Mouse (Mus musculus) embryo, embryonic 11 days (tissue): ENCODE measurements around the gene Thsd4.

Experiments
- DNase-seq: peaks from one replicate; pipeline ENCODE4 v3.0.0-alpha.2; 2015

The Thsd4 gene

DNA sequence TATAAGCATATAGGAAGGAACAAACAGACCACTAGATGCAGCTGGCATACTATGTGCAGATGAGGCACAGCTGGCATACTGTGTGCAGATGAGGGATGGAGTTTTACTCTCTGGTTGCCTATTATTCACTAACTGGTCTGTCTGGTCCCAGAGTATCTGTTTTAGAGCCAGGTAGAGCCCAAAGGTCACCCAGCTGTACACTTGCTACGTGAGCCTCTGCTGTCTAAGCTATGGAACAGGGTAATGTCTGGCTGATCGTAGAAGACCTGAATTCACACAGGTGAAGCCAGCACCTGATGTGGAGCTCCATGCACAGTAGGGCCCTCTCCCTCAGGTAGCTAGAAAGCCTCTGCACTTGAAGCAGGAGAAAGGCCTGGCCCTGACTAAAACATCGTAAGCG, 5.5 kb downstream of the Thsd4 start:
- no peak for DNase-seq

DNA sequence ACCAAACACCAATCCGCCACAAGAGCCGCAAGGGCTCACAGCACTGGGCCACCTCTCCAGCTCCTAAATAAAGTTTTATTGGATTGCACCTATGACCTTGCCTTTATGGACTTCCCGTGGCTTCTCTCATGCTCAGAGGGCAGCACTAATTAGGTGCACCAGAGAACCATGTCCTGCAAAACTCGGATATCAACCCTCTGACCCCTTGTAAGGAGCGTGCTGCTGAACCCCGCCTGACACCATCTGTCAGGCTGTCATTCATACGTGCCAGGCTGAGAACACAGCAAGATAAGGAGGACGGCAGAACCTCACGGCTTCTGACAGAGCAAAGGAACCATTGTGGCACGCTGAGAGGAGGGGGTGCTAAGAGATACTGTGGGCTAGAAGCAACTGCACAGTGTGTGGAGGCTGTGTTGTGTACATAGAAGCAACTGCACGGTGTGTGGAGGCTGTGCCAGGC, 8.5 kb downstream of the Thsd4 start:
- DNase-seq: peak; percentile 56

DNA sequence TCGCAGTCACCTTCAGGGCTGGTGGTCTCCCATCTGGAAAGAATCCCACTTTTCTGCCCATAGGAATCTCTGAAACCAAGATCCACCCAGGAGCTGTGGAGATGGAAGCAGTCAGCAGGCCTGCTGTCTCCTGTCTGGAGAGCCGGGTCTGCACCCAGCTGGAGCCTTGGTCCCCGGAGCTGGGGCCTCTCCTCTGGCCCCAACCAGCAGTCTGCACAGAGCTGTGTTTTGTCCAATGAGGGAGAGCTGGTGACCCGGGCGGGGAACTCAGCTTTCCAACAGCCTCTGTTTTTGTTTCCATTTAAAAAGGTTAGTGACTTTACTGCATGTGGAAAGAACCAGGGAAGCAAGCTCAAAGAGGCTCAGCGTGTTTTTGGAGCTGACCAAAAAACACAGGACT, 11.0 kb downstream of the Thsd4 start:
- DNase-seq: no peak

DNA sequence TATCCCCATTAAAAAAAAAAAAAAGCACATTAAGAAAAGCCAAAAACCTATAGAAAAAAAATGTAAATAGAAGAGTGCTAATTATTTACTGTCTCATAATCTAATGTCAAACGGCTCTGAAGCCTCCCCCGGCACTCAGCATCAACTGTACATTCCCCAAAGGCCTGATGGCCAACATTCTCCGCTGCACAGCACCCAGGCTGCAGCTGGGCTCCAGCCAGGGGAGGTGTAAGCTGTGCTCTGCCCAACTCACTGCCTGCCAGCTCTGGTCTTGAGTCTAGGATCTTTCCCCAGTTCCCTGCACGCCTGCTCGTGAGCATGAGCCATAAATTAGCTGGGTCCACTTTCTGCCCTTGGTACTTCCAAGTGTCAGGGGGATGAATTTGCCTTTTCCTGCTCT, 15.7 kb downstream of the Thsd4 start:
- DNase-seq: no peak

DNA sequence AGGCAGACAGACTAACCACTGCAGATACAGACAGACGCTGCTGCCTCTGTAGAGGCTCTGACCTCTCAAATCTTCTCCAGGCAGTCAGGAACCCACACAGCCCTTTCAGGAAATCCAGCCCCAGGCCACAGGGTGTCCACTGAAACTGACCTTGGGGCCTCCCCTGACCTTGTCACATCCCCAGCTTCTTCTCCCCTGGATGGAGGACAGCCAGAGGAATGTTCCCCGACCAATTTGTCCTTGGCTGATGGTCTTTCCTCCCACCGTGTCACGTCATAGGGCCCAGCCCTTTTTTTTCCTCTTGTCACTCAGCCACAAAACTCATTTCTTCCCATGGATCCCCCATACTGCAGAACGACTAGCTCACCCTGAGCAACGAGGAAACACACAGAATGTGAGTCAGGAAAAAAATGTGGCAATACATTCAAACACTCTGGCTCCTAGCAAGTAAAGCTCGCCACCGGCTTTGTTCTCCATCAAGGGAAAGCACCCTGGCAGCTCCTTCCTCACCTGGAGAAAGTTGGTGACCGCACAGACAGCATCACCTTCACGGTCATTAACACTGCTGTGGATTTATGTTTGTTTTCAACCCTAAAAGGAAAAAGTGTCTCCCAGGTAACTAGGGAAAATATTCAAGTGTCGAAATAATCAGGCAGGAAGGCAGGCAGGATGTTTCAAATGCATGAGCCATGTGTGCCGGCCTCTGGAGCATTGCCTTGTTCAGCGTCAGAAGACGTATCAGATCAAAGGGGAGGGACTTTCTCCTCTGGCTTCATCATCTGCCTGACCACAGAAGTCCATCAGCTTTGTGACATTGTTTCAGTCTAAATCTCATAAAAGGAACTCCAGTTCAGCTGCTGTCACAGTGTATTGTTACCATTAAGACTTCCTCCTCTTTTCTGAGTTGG, 17.2 kb downstream of the Thsd4 start:
- no peak for DNase-seq

DNA sequence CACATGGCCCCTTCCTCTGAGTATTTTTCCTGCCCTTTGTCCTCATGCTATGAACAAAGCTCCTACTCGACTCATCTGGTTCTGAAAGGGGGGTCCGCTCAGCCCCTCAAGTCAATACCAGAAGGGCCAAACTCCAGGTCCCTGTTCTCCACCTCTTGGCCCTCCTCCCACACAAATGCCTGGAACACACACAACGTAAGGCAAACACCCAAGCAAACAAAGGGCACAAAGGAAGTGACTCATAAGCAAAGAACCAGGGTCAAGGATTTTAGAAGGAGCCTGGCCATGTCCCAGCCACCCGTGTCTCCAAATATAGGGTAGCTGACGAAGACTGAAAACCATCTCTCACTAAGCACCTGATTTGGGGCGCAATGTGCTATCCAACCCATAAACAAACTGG, 19.6 kb downstream of the Thsd4 start:
- no peak for DNase-seq

DNA sequence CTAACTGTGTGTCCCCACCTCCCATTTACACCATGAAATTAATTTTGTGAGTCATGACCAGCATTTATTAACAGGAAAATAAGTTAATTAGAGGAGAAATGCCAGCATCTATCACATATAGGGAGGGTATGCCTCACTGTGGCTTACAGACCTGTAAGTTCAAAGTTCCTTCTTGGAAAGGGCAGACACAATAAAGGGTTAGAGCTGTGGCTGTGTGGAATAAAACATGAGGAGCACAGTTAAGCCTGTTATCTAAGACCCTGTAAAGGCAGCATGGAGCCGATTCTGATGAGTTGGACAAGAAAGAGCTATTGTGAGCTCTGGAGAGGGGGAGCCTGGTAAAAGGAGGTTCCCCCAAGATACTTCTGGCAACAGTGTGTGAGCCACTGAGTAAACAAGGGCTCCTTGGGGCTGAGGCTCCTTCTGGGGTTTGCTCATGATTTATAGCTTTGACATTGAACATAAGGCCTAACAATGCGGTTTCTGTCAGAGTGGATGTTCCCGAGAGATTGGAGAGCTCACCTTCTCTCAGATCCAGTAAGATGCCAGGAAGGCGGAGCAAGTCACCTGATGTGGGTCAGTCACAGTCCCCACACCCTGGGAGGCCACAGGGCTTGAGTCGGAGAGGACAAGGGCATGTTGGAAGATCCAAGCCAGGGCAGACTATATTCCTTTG, 20.2 kb downstream of the Thsd4 start:
- DNase-seq: no peak

DNA sequence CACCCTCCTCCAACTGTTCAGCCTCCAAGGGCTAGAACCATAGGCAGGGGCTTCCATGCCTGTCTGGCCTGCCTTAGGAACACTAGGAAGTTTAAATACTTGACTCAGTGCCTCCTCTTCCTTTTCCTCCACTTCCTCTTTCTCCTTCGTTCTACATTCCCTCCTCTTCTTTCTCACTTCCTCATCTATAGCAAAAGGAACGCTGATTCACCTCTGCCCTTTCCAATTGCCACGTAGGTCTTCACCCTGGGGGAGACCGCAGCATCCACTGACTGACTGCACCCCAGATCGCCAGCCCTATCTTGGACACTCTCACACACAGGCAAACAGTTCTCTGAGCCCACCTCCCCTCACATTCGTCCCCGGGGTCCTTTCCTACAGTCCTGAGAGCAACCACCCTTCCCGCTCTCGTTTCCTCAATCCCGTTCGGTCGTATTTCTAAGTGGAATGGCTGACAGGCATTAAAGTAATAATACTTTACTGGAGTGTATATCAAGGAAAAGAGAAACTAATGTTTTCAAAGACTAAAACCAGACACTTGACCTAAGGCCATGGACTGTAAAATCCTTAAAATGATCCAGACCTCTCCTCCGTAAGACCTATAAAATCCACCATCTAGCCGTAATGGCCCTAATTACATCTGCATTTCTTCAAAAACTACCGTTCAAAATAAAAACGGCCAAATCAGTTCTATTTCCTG, 29.4 kb downstream of the Thsd4 start:
- no peak for DNase-seq

DNA sequence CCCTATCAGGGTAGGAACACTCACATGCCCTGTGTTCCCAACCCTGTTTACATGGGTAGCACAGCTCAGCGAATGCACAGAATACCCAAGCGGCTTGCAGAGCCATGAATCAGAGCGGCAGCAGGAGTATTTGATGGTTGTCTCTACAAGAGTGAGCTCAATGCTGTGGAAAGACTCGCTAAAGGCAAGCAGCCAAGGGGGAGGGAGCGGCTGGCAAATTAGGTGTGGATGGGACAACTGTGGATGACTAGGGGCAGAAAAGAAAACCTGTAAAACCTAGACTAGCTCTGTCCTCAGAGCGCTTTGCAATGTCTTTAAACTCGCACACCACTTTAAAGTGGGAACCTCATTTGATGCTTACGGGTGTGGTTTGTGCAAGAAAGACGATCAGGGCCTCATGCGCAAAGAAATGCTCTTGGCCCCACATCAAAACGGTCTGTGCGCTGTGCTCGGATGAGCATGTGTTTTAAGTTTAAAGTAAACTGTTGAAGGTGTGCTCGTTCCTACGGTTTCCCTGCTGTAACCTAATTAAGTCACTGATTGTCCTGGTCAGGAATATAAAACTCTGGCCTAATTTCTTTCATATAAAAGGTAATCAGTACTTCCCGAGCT, 30.3 kb downstream of the Thsd4 start:
- DNase-seq: no peak

DNA sequence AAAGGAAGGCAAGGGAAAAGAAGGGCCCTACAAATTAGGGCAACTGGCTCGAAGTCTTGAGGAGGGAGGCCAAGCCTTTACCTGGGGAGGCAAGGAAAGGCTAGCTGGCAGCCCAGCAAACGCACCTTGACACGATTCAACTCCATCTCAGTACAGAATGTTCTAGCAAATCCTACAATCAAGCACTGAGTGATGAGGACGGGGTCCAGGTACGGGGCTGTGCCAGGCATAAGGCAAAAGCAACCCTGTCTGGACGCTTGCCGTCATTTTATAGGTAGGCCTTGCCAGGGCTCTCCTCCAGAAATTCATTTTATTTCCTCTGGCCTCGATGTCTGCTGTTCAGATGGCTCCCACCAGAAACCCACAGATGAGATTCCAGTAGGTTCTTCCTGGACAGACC, 30.8 kb downstream of the Thsd4 start:
- no peak for DNase-seq

DNA sequence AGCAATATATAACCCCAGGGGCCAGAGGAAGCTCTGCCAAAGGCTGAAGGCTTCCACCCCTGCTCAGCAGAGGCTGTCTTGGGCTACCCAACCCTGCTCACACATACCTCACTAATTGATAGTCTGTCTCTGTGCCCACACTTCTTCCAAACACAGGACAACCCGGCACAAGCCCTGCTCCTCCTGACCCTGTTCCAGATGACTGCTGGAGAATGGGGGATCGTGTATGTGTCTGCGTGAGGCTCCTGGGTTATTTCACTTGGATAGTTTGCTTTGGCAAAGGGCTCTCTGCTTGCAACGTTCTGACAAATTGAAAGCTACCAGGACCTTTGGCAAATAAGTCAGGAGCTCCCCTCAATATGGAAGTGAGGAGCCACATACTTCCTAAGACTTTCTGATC, 33.0 kb downstream of the Thsd4 start:
- no peak for DNase-seq

DNA sequence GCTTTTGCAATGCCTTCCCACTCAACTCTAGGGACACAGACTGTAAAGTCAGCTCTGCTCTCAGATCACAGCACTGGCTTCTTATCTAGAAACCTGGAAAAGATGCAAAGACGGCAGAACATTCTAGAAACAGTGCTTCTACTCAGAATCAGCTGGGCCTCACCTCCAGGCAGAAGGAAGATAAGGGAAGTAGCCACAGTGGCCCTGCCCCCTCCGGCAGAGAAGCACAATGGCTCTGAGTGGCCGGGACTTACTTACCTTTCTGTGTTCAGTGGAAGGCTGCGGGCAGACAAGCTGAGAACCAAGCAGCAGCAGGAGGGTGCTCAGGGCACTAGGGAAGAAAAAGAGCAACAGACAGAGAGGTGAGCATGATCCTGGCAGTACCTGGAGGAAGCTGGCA, 39.7 kb downstream of the Thsd4 start:
- DNase-seq: no peak

DNA sequence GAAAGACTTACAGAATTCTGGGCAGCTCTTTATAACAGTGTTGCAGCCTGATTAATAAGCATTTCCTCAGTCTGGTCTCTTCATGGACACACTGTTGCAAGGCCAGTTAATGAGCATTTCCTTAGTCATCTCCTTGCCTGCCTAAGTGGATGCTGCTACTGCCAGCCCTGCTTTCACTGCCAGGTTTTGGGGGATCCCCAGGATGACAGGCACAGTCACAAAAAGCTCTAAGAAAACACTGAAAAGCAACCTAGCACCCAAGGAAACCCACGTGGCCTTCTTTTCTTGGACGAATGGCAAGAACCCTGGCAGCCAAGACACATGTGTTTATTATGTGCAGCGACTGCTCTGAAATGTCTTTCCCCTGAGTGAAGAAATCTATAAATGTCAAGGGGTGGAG, 41.8 kb downstream of the Thsd4 start:
- no peak for DNase-seq

DNA sequence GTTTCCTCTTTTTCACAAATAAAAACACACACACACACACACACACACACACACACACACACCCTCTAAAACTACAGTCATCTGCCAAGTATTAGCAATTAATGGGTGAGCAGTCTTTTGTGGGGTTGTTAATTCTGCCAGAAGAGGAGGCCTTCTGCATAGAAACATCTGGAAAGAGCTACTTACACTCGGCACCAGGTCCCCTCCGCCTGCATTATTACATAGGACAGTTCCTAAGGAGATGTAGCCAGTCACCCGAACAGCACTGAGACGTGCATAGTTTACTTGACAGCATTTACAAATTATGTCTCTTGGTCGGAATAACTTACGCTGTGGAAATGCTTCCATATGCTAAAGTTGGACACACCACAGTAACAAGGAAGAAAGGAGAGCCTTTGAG, 43.0 kb downstream of the Thsd4 start:
- DNase-seq: no peak

DNA sequence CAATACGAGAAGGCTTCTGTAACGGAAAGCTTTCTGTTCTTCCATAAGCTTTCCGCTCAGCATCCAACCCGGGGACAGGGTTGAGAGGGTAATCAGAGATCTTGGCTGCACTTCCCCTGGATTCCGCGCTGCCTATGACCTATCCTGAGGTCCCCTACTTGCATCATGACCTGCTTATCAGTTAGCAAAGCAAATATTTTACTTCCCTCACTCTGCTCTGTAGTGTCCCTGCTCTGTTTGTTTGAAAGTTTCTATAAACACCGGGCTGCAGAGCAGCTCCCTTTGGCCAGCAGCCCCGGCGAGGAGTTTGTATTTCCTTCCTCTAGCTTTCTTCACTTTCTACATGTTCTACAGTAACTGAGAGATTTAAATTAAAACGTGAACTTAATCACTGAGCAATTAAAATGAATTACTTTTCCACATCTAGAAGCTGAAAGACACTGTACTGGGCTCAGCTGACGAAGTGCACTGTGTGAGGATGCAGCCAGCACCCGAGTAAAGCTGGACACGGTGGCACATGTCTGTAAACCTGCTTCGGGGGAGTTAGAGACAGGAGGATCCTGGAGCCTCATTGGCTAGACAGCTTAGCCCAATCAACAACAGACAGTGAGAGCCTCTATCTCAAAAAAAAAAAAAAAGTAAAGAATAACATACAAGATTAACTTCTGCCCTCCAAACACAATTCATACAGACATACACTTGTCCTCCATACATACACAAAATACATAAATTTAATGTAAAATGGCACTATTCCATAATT, 43.7 kb downstream of the Thsd4 start:
- DNase-seq: no peak

DNA sequence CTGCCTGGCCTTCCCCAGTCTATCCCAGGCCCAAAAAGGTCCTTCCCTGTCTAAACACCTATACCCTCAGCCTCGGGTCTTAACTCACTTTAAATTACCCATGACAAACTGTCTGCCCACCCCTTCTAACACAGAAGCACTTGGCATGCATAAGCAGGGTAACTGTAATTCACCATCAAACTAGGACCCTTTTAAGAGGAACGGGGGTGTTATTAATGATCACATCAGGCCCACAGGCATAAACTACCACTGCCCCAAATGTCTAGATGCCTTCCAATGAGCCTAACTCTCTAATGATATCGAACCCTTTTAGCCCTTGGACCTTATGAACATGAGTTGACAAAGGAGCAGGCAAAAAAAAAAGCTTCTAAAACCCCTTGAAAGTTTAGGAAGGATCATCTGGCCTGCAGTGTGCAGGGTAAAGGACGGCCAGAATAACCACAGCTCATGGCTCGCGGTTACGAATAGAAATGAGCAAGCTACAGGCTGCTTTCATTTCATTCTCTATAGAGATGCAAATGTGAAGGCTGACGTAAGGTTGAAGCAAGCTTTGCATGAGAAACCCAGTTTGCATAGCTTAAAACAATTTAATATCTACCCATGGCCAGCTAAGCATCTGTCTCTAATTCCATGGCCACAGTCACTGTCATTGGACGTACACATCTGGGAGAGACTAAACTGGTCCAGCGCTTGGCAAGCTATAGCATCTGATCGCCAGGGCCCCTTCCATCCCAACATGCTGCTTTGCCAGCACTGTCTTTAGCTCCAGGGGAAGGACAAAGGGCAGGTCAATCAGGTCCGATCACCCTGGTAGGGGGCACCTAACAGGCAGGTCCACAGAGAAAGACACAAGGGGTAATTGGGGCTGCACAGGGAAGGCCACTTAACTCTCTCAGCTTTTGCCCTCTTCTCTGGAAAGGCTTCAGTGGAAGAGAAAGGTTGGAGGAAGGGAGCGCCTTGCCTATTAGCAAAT, 61.5 kb downstream of the Thsd4 start:
- DNase-seq: peak; percentile 32

DNA sequence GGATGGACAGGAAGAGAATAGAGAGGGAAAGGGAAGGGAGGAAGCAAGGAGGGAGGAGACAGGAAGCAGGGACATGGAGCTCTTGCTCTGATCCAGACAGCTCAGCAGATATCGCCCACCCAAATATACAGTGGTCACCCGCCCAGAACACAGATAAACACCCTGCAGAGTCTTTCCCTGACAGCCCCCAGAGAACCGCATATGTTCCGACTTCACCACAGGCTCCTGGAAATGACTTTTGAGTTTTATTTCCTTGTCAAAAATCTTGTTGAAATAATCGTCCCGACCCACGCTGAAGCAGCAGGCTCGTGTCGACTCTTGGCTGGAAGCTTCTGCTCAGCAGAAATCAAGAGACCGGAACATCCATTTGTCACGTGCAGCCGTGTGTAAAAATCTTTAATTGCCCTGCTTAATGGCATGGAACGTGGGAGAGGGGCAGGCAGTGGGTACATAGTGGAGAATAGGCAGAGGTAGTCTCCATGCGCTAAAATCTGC, 63.3 kb downstream of the Thsd4 start:
- no peak for DNase-seq

DNA sequence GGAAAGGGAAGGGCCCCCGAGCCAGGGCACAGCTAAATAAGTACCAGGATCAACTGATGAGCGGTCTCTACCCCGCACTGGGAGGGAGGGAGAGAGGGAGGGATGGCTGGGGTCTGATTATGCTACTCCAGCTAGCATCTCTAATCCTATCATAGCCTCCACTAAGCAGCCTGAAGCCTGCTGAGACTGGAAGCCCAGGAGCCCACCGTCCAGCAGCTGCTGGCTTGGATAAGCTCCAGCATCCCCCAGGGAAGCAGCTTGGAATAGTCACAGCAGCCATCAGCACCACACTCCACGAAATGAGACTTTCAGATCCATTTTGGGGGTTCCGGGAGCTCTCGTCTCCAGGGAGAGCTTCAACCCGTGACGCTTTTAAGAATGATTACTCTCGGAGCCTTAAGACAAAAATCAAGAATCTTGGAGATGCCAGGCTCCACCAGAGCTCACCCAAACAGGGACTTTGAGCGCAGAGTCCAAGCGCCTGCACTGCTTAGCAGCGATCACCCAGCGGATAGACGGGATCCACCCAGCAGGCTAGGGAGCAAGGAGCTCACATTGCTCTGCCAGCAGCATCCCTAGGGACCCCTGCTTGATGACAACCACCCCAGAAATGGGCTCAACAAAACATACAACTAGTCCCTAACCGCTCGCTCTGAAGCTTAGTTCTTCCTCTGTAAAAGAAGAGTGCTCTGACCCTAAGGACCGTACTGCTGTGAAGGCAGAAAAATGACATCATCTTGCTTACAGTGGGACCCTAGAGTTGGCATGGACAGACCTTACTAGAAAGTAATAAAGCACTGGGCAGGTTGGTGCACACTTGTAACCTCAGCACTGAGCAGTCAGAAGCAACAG, 64.3 kb downstream of the Thsd4 start:
- peak; percentile 39 for DNase-seq

DNA sequence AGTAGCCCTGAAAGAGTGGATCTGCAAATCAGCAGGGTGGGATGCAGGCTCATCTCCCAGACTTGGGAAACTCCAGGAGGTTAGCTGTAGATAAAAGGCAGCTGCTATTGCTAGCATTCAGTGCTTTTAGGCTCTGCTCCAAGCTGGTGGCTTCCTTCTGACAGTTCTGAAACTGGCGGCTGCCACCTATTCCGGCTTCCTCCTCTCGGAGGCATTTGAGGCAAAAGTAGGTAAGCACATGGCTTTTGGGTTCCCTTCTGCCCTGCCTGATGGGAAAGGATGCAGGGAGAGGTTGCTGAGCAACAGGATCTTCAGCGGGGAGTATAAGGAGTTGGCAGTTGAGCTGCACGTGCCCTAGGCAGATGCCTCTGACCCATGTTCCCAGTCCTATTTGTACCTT, 65.2 kb downstream of the Thsd4 start:
- no peak for DNase-seq
